Mouse (Mus musculus): ENCODE results near the gene Fhl4. TPM values are rescaled to one million over a fixed set of nuclear protein-coding genes. Genes with fewer than 3 reads are reported as not detected.

The Fhl4 gene
- polyA plus RNA-seq (2014; fragmentation: Nextera tagmentation; extraction: Ambion mirVana), result 2.8 and 3.0 TPM in 2 replicates

DNA sequence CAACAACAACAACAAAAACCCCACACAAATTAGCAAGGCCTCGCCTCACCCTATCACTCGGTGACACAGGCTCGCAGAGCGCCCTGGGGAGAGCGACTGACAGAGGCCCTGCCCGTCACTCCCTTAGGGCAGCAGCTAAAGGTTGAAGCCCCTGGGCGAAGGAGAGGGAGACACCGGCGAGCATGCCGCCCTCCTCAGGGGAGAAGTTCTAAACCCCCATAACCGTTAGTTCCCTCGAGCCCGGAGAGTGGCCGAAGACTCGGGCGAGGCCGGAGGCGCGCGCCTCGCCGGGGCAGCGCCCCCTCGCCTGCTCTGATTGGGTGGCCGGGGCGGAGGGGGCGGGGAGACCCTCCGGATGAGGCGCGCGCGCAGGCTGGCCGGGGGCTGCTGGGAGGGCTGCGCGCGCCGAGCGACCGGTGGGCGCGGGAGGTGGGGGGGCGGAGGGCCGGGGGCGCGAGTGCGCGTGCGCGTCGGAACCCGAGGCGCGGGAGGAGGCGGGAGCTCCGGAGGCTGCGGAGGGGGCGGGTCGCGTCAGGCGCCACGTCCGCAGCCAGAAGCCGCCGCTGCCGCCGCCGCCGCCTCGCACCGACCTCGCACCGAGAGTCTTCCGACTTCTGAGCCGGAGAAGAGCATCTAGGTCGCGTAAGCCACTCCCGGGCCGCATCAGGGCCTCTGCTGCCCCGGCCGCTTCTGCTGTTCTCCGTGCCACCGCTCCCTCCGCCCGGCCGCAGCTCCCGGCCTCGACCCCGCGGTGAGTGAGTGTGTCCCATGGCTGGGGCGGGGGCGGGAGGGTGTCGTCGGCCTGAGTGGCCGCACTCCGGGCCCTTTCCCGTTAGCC lies at the start of gene Fhl4, which contains the start of gene Tmem263:
Fhl4 (minus strand) TSS at position 249 of the 838 bp plus-strand sequence.
Tmem263 (plus strand) TSS at position 381 of the 838 bp plus-strand sequence.
- Histone ChIP-seq H3K27ac (ENCODE audit: low read depth, low read length) (peak within 1 kb of the TSS; percentile 88), H3K4me3 (ENCODE audit: low read depth, low read length) (peak within 1 kb of the TSS; percentile 94), H3K36me3 (ENCODE audit: control insufficient read depth, insufficient read depth, low read length) (no peaks in the 10 kb centered on the region), H3K9me3 (ENCODE audit: control insufficient read depth, low read length) (no peaks in the 10 kb centered on the region), H3K4me1 (ENCODE audit: control insufficient read depth, insufficient read depth, low read length) (peaks cover 13% of the 10 kb centered on the region), H3K27me3 (ENCODE audit: control insufficient read depth, insufficient read depth, low read length) (no peaks in the 10 kb centered on the region), H3K4me2 (ENCODE audit: low read depth, low read length) (peak within 1 kb of the TSS; percentile 97), H3K9ac (replicated peaks; ENCODE audit: low read depth, low read length) (peak within 1 kb of the TSS; percentile 84)
- under 1% methylated on average over 60 of the region's 96 CpGs for WGBS
- ATAC-seq (ENCODE audit: low read depth), result peak; percentile 95

- Histone ChIP-seq H3K27me3 (ENCODE audit: control insufficient read depth, insufficient read depth, low read length) (no peaks in the 10 kb centered on the region), H3K9me3 (ENCODE audit: control insufficient read depth, low read length) (no peaks in the 10 kb centered on the region), H3K36me3 (ENCODE audit: control insufficient read depth, insufficient read depth, low read length) (peaks cover 15% of the 10 kb centered on the region), H3K4me2 (ENCODE audit: low read depth, low read length) (no peak overlapping the region), H3K4me3 (ENCODE audit: low read depth, low read length) (no peak overlapping the region), H3K9ac (replicated peaks; ENCODE audit: low read depth, low read length) (no peak overlapping the region), H3K27ac (ENCODE audit: low read depth, low read length) (no peak overlapping the region), H3K4me1 (ENCODE audit: control insufficient read depth, insufficient read depth, low read length) (no peaks in the 10 kb centered on the region)
- WGBS, result 78% methylated on average over 5 of the region's 5 CpGs
- no peak for ATAC-seq (ENCODE audit: low read depth)
Measured at GRCm38 (mm10) chr10:85149226-85149625, 46.9 kb upstream of the Fhl4 start.

GRCm38 (mm10) chr10:85146282-85146681 lies 44.0 kb upstream of the Fhl4 start:
- no peak for ATAC-seq (ENCODE audit: low read depth)

GRCm38 (mm10) chr10:85141465-85141864 lies 39.2 kb upstream of the Fhl4 start:
- 77% methylated on average over 9 of the region's 9 CpGs for WGBS
- H3K4me2 ChIP-seq (ENCODE audit: low read depth, low read length), result no peak overlapping the region
- ATAC-seq (ENCODE audit: low read depth), result no peak
- no peaks in the 10 kb centered on the region for H3K27me3 ChIP-seq (ENCODE audit: control insufficient read depth, insufficient read depth, low read length)
- H3K4me3 ChIP-seq (ENCODE audit: low read depth, low read length), result no peak overlapping the region
- H3K27ac ChIP-seq (ENCODE audit: low read depth, low read length), result no peak overlapping the region
- peaks cover 13% of the 10 kb centered on the region; the same call in 1 of the 2 replicates for H3K36me3 ChIP-seq (ENCODE audit: control insufficient read depth, insufficient read depth, low read length)
- no peaks in the 10 kb centered on the region for H3K4me1 ChIP-seq (ENCODE audit: control insufficient read depth, insufficient read depth, low read length)
- H3K9ac ChIP-seq (replicated peaks; ENCODE audit: low read depth, low read length), result no peak overlapping the region
- no peaks in the 10 kb centered on the region for H3K9me3 ChIP-seq (ENCODE audit: control insufficient read depth, low read length)

More at GRCm38 (mm10) chr10:85146282-85146681, 44.0 kb upstream of the Fhl4 start:
- 81% methylated on average over 14 of the region's 14 CpGs for WGBS
- Histone ChIP-seq H3K27me3 (ENCODE audit: control insufficient read depth, insufficient read depth, low read length) (no peaks in the 10 kb centered on the region), H3K9ac (replicated peaks; ENCODE audit: low read depth, low read length) (no peak overlapping the region), H3K4me3 (ENCODE audit: low read depth, low read length) (no peak overlapping the region), H3K9me3 (ENCODE audit: control insufficient read depth, low read length) (no peaks in the 10 kb centered on the region), H3K36me3 (ENCODE audit: control insufficient read depth, insufficient read depth, low read length) (peaks cover 19% of the 10 kb centered on the region), H3K4me2 (ENCODE audit: low read depth, low read length) (no peak overlapping the region), H3K4me1 (ENCODE audit: control insufficient read depth, insufficient read depth, low read length) (no peaks in the 10 kb centered on the region), H3K27ac (ENCODE audit: low read depth, low read length) (no peak overlapping the region)

GRCm38 (mm10) chr10:85136573-85136972 lies 34.3 kb upstream of the Fhl4 start:
- H3K9me3 ChIP-seq (ENCODE audit: control insufficient read depth, low read length), result no peaks in the 10 kb centered on the region
- H3K9ac ChIP-seq (replicated peaks; ENCODE audit: low read depth, low read length), result no peak overlapping the region
- H3K27ac ChIP-seq (ENCODE audit: low read depth, low read length), result no peak overlapping the region
- no peak overlapping the region for H3K4me2 ChIP-seq (ENCODE audit: low read depth, low read length)
- ATAC-seq (ENCODE audit: low read depth), result no peak
- WGBS, result 91% methylated on average over 6 of the region's 6 CpGs
- no peak overlapping the region for H3K4me3 ChIP-seq (ENCODE audit: low read depth, low read length)
- no peaks in the 10 kb centered on the region for H3K27me3 ChIP-seq (ENCODE audit: control insufficient read depth, insufficient read depth, low read length)
- H3K4me1 ChIP-seq (ENCODE audit: control insufficient read depth, insufficient read depth, low read length), result no peaks in the 10 kb centered on the region
- H3K36me3 ChIP-seq (ENCODE audit: control insufficient read depth, insufficient read depth, low read length), result 0 out of 2 replicates have a peak, but pooled peaks cover 2% of the 10 kb centered on the region

- Histone ChIP-seq H3K9ac (replicated peaks; ENCODE audit: low read depth, low read length) (peak overlapping the region; percentile 25; the same call in 1 of the 2 replicates), H3K4me3 (ENCODE audit: low read depth, low read length) (peak overlapping the region; percentile 59), H3K9me3 (ENCODE audit: control insufficient read depth, low read length) (no peaks in the 10 kb centered on the region), H3K4me2 (ENCODE audit: low read depth, low read length) (peak overlapping the region; percentile 46), H3K36me3 (ENCODE audit: control insufficient read depth, insufficient read depth, low read length) (no peaks in the 10 kb centered on the region), H3K27ac (ENCODE audit: low read depth, low read length) (peak overlapping the region; percentile 23; the same call in 1 of the 2 replicates), H3K27me3 (ENCODE audit: control insufficient read depth, insufficient read depth, low read length) (no peaks in the 10 kb centered on the region), H3K4me1 (ENCODE audit: control insufficient read depth, insufficient read depth, low read length) (peaks cover 14% of the 10 kb centered on the region; the same call in 1 of the 2 replicates)
- peak; percentile 49 for ATAC-seq (ENCODE audit: low read depth)
- 26% methylated on average over 7 of the region's 7 CpGs for WGBS
Measured at GRCm38 (mm10) chr10:85128453-85128852, 26.2 kb upstream of the Fhl4 start.

DNA sequence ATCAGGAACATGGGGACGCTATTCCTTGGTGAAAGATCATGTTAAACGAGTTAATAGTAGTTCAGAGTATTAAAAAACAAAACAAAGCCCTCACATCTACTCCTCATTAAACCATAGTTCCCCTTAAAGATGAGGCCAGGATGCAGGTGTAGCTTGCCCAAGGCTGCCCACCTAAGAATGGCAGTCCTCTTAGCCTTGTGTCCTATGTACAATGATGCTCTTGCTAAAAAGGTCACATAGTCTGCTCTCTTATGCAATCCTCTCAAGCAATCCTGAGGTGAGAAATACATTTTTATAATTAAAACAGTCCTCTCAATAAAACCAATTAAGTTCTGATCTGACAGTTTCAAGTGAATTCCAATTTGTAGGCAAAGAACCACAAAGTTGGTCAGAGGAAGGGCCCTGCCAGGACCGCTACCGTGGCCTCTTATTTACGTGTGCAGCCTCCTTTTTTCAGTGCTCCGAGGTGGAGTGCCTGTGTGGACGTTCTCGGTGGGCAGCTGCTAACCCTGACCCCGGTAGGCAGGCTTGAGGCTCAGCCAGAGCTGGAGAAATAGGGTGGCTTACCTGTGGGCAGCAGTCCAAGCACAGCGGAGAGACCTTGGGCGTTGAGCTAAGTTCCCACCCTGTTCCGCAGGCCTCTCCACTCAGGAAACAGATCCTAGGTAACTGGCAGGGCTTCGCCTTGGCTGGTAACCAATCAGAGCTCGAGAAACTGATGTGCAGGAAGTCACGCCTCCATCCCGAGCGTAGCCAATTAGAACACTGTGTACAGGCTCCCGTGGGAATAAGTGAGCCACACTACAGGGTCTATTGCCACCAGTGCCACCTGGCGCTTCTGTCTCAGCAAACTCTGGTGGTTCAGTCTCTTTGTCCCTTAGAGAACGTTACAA lies 25.3 kb upstream of the Fhl4 start, which contains the start of gene Mterf2:
Mterf2 (minus strand) TSS at position 633 of the 893 bp plus-strand sequence.
- peak; percentile 100 for ATAC-seq (ENCODE audit: low read depth)
- Histone ChIP-seq H3K9ac (replicated peaks; ENCODE audit: low read depth, low read length) (peak within 1 kb of the TSS; percentile 67), H3K4me3 (ENCODE audit: low read depth, low read length) (peak within 1 kb of the TSS; percentile 59), H3K9me3 (ENCODE audit: control insufficient read depth, low read length) (no peaks in the 10 kb centered on the region), H3K27me3 (ENCODE audit: control insufficient read depth, insufficient read depth, low read length) (no peaks in the 10 kb centered on the region), H3K36me3 (ENCODE audit: control insufficient read depth, insufficient read depth, low read length) (no peaks in the 10 kb centered on the region), H3K27ac (ENCODE audit: low read depth, low read length) (peak within 1 kb of the TSS; percentile 52; the same call in 1 of the 2 replicates), H3K4me1 (ENCODE audit: control insufficient read depth, insufficient read depth, low read length) (peaks cover 14% of the 10 kb centered on the region; the same call in 1 of the 2 replicates), H3K4me2 (ENCODE audit: low read depth, low read length) (peak within 1 kb of the TSS; percentile 46)
- 7% methylated on average over 20 of the region's 20 CpGs for WGBS

GRCm38 (mm10) chr10:85125184-85125583 lies 22.9 kb upstream of the Fhl4 start:
- peaks cover 6% of the 10 kb centered on the region; the same call in 1 of the 2 replicates for H3K36me3 ChIP-seq (ENCODE audit: control insufficient read depth, insufficient read depth, low read length)
- H3K27ac ChIP-seq (ENCODE audit: low read depth, low read length), result no peak overlapping the region
- H3K4me3 ChIP-seq (ENCODE audit: low read depth, low read length), result no peak overlapping the region
- H3K4me1 ChIP-seq (ENCODE audit: control insufficient read depth, insufficient read depth, low read length), result peaks cover 14% of the 10 kb centered on the region; the same call in 1 of the 2 replicates
- H3K9ac ChIP-seq (replicated peaks; ENCODE audit: low read depth, low read length), result no peak overlapping the region
- no peak overlapping the region for H3K4me2 ChIP-seq (ENCODE audit: low read depth, low read length)
- no peaks in the 10 kb centered on the region for H3K27me3 ChIP-seq (ENCODE audit: control insufficient read depth, insufficient read depth, low read length)
- no peak for ATAC-seq (ENCODE audit: low read depth)
- WGBS, result 91% methylated on average over 13 of the region's 13 CpGs
- H3K9me3 ChIP-seq (ENCODE audit: control insufficient read depth, low read length), result no peaks in the 10 kb centered on the region

All from neural tube, embryonic 14.5 days (tissue).